Mouse (Mus musculus) hindbrain, embryonic 16.5 days (tissue): ENCODE measurements at regions not wholly inside any gene's neighbourhood (a gene's known extent, or its start where the extent isn't known, plus 50 kb on each side); places are given as distances from the start of the nearest gene placed in this dataset.
A peak's percentile ranks its signal among the peaks of the same experiment; 100 is the strongest.

Experiments used
- ATAC-seq: fragments of 200-750 bp; cut with Nextera tagmentation; 2 replicates; pipeline ENCODE4 v1.8.0; 2017; ENCODE audit warnings: moderate TSS enrichment, moderate library complexity
- H3K27ac ChIP-seq: fragments of 300-500 bp; sonication (generic); 2 replicates; pipeline ENCODE4 v1.5.1; 2014; ENCODE audit warnings: low read depth, mild to moderate bottlenecking, control low read depth, low read length, moderate library complexity
- H3K27me3 ChIP-seq: fragments of 300-500 bp; sonication (generic); replicated peaks from 2 replicates; pipeline ENCODE4 v1.6.1; 2014; ENCODE audit warnings: low read length; ENCODE audit not compliant: control insufficient read depth, insufficient read depth
- H3K36me3 ChIP-seq: fragments of 300-500 bp; sonication (generic); 2 replicates; pipeline ENCODE4 v1.6.1; 2014; ENCODE audit warnings: mild to moderate bottlenecking, low read length, moderate library complexity, mixed read lengths; ENCODE audit not compliant: control insufficient read depth, insufficient read depth
- H3K4me1 ChIP-seq: fragments of 300-500 bp; sonication (generic); 2 replicates; pipeline ENCODE4 v1.6.1; 2014; ENCODE audit warnings: low read depth, low read length; ENCODE audit not compliant: control insufficient read depth, insufficient read depth
- H3K4me2 ChIP-seq: fragments of 300-500 bp; sonication (generic); 2 replicates; pipeline ENCODE4 v1.6.1; 2014; ENCODE audit warnings: mild to moderate bottlenecking, low read length, control low read depth, moderate library complexity
- H3K4me3 ChIP-seq: fragments of 300-500 bp; sonication (generic); 2 replicates; pipeline ENCODE4 v1.5.1; 2014; ENCODE audit warnings: mild to moderate bottlenecking, low read length, control low read depth, moderate library complexity
- H3K9ac ChIP-seq: fragments of 300-500 bp; sonication (generic); 2 replicates; pipeline ENCODE4 v1.6.1; 2014; ENCODE audit warnings: low read depth, mild to moderate bottlenecking, control low read depth, low read length, moderate library complexity
- H3K9me3 ChIP-seq: fragments of 300-500 bp; sonication (generic); 2 replicates; pipeline ENCODE4 v1.6.1; 2014; ENCODE audit warnings: mild to moderate bottlenecking, low read length, moderate library complexity; ENCODE audit not compliant: control insufficient read depth
- WGBS: fragments of 180-500 bp; shearing (Covaris S2); extraction: QIAGEN DNeasy Blood & Tissue Kit; methylation state at CpG from one replicate; pipeline ENCODE4 v1.1.7; 2014; 5-methylcytosine and 5-hydroxymethylcytosine counted together

GRCm38 (mm10) chr2:10784266-10784665 is 387.6 kb upstream of the Prkcq start:
- H3K4me3 ChIP-seq: no peak overlapping the region
- no peak overlapping the region for H3K27ac ChIP-seq
- H3K4me1 ChIP-seq: no peaks in the 10 kb centered on the region; the same call in none of the 2 replicates
- H3K9me3 ChIP-seq: no peaks in the 10 kb centered on the region
- H3K4me2 ChIP-seq: no peak overlapping the region
- no peak overlapping the region for H3K9ac ChIP-seq
- no peaks in the 10 kb centered on the region for H3K27me3 ChIP-seq
- 31% methylated on average over 2 of the region's 2 CpGs for WGBS
- ATAC-seq: no peak
- no peaks in the 10 kb centered on the region for H3K36me3 ChIP-seq

DNA sequence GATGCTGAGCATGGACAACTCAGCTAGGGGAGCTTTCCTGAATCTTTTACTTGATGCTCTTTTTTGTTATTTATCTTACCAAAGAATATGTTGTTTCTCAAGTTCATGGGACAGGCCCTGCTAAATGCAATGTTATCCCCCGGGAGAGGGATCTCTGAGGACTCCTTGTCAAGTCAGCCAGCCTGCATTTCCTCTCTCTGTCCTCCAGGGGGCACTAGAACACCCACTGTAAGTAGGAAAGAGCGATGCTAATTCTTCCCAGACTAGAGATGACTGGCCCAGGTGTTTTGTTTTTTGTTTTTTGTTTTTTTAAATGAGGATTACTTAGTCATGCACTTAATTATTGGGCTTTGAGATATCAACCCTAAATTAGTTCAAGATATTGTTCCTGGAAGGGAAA is 386.8 kb upstream of the Prkcq start:
- Histone ChIP-seq H3K4me1 (no peaks in the 10 kb centered on the region; the same call in none of the 2 replicates), H3K4me2 (no peak overlapping the region), H3K9me3 (no peaks in the 10 kb centered on the region), H3K4me3 (no peak overlapping the region), H3K36me3 (no peaks in the 10 kb centered on the region), H3K9ac (no peak overlapping the region), H3K27me3 (no peaks in the 10 kb centered on the region), H3K27ac (no peak overlapping the region)
- 18% methylated on average over 2 of the region's 2 CpGs for WGBS
- ATAC-seq: 0 out of 2 replicates have a peak, but pooled peaks have one; percentile 18

GRCm38 (mm10) chr2:10788509-10788908 is 383.4 kb upstream of the Prkcq start:
- Histone ChIP-seq H3K36me3 (no peaks in the 10 kb centered on the region), H3K27ac (no peak overlapping the region), H3K9ac (no peak overlapping the region), H3K4me3 (no peak overlapping the region), H3K27me3 (no peaks in the 10 kb centered on the region), H3K4me2 (no peak overlapping the region), H3K9me3 (no peaks in the 10 kb centered on the region), H3K4me1 (no peaks in the 10 kb centered on the region; the same call in none of the 2 replicates)
- WGBS: 29% methylated on average over 1 of the region's 1 CpGs
- ATAC-seq: peak; percentile 88

GRCm38 (mm10) chr2:10791233-10791632 is 380.7 kb upstream of the Prkcq start:
- H3K4me3 ChIP-seq: no peak overlapping the region
- no peaks in the 10 kb centered on the region for H3K27me3 ChIP-seq
- H3K4me1 ChIP-seq: no peaks in the 10 kb centered on the region; the same call in none of the 2 replicates
- H3K4me2 ChIP-seq: no peak overlapping the region
- H3K36me3 ChIP-seq: no peaks in the 10 kb centered on the region
- no peak overlapping the region for H3K27ac ChIP-seq
- ATAC-seq: no peak
- no peaks in the 10 kb centered on the region for H3K9me3 ChIP-seq
- no peak overlapping the region for H3K9ac ChIP-seq

GRCm38 (mm10) chr2:10816374-10816773 is 355.5 kb upstream of the Prkcq start:
- Histone ChIP-seq H3K9ac (no peak overlapping the region), H3K36me3 (no peaks in the 10 kb centered on the region), H3K27me3 (no peaks in the 10 kb centered on the region), H3K4me1 (no peaks in the 10 kb centered on the region), H3K27ac (no peak overlapping the region), H3K4me3 (no peak overlapping the region), H3K9me3 (no peaks in the 10 kb centered on the region), H3K4me2 (no peak overlapping the region)
- no peak for ATAC-seq
- 33% methylated on average over 2 of the region's 2 CpGs for WGBS

DNA sequence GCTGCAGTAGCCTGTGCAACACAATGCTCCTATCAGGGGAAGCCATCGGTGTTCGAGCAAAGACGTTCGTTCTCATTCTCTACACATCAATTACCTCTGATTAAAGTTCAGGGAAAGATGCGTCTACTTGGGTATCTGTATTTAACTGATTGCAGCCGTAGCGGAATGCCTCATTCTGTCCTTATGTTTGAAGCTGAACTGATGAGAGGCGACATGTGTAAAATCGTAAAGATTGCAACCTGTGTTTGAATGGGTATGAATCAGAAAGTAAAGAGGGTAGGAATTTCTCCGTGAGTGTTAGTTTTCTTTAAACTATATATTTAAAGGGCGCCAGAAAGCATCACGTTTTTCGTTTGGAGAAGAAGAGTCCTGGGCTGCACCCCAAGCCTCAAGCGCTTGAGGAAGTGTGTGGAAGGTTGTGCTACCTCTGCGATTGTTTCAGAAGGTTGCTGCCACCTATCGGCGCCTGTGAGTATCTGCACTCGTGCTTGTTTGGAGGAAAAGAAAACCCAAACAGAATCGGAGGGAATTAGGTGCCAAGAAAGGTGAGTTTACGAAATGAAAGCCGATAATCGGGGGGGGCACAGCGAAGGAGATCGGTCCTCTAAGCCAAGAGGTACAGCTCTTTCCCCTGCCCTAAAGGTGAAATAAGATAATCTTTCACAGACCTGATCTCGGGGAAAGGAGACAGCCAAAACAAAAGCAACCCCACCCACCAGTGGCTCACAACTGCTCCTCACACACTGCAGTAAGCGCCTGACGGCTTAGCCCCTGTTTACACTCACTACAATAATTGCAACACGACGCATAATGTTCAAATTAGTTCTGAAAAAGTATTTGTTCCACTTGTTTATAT is 346.4 kb upstream of the Prkcq start:
- Histone ChIP-seq H3K27me3 (no peaks in the 10 kb centered on the region), H3K4me1 (no peaks in the 10 kb centered on the region), H3K27ac (no peak overlapping the region), H3K36me3 (no peaks in the 10 kb centered on the region), H3K9me3 (no peaks in the 10 kb centered on the region), H3K4me3 (peak overlapping the region; percentile 35), H3K9ac (peak overlapping the region; percentile 49), H3K4me2 (peak overlapping the region; percentile 46)
- WGBS: 25% methylated on average over 29 of the region's 29 CpGs
- peak; percentile 95 for ATAC-seq

- no peak overlapping the region for H3K27ac ChIP-seq
- no peaks in the 10 kb centered on the region for H3K9me3 ChIP-seq
- peak overlapping the region; percentile 49 for H3K9ac ChIP-seq
- no peaks in the 10 kb centered on the region for H3K4me1 ChIP-seq
- H3K27me3 ChIP-seq: no peaks in the 10 kb centered on the region
- peak overlapping the region; percentile 46 for H3K4me2 ChIP-seq
- ATAC-seq: peak; percentile 32; the same call in 1 of the 2 replicates
- no peaks in the 10 kb centered on the region for H3K36me3 ChIP-seq
- 78% methylated on average over 10 of the region's 10 CpGs for WGBS
- no peak overlapping the region for H3K4me3 ChIP-seq
These were observed 345.7 kb upstream of the Prkcq start for GRCm38 (mm10) chr2:10826134-10826767.

- H3K27ac ChIP-seq: no peak overlapping the region
- WGBS: 34% methylated on average over 5 of the region's 5 CpGs
- H3K4me3 ChIP-seq: no peak overlapping the region
- no peaks in the 10 kb centered on the region for H3K36me3 ChIP-seq
- H3K4me2 ChIP-seq: no peak overlapping the region
- no peaks in the 10 kb centered on the region for H3K9me3 ChIP-seq
- H3K27me3 ChIP-seq: no peaks in the 10 kb centered on the region
- H3K4me1 ChIP-seq: no peaks in the 10 kb centered on the region
- no peak overlapping the region for H3K9ac ChIP-seq
- ATAC-seq: no peak
These were observed 331.9 kb upstream of the Prkcq start for GRCm38 (mm10) chr2:10839976-10840375.

GRCm38 (mm10) chr2:10861654-10862292 is 310.1 kb upstream of the Prkcq start:
- Histone ChIP-seq H3K27me3 (no peaks in the 10 kb centered on the region), H3K4me2 (no peak overlapping the region), H3K27ac (no peak overlapping the region), H3K9me3 (no peaks in the 10 kb centered on the region), H3K4me3 (no peak overlapping the region), H3K4me1 (no peaks in the 10 kb centered on the region), H3K36me3 (no peaks in the 10 kb centered on the region), H3K9ac (no peak overlapping the region)
- WGBS: 73% methylated on average over 8 of the region's 8 CpGs
- no peak for ATAC-seq
